Mouse (Mus musculus): ENCODE data around the gene Sept8.

The Sept8 gene

DNA sequence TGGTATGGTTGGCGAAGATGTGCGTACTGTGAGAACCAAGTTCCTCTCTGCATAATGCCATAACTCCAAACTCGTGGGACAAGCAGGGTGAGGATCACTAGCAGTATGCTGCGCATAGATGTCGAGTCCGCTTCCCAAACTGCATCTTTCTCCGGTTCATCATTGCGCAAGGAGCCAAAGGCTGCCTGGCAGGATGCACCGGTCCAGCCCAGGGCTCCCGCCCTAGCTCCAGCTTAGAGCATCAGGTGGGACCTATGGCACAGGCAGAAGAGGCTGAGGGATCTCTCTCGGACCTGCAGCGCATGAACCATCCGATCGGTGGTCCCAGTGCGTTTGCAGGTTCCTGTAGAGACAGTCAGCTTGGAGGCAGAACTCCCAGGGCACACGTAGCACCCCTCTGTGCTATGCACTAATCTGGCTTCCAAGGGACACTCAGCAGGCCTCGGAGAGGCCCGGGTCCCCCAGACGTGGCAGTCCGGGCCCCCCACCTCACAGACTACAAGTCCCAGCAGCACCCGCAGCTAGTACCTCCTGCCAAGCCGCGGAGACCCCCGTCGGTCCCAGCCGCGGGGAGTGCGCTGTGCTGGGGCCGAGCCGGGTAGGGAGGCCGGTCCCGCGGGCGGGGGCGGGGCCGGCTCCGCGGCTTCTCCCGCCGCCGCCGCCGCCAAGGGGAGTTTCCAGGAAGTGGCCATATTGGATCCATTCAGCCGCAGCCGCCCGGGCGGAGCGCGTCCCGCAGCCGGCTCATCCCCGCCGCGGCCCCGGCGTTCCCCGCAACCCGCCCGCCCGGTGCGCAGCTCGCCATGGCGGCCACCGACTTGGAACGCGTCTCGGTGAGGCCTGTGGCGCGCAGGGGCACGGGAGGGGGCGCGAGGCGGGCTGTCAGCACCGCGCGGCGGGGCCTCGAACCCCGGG is at the start of gene Sept8:
TSS of gene Sept8 (plus strand) at position 51 of the 915 bp plus-strand sequence.
- DNase-seq: peak; percentile 59 to 63

DNA sequence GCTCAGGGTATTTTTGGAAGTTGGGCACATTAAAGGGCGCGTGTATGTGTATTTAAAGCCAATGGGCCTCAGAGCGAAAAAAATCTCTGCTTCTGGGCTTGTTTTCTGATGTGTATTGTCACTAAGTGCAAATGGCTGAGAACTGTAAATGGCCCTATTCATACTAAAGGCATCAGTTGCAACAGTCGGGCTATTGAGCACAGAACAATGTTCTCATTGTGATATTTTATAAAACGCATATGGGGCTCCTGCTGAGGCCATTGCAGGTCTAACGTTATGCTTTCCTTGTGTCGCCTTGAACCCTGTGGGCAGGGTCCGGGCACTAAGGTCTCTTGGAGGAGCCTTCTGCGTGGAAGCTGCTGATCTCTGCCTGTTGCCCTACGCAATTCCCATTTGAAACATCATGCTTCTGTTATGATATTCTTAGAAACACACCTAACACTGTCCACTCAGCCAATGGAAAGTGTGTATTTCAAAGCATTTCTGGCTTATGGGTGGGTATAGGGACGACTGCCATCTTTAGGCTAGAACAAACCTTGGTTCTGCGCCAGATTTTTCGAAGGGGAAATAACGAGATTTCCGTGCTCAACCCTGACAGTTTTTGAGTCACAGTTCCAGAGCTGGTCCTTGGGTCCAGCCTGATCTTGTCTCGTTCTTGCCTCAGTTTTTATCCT is 49.6 kb upstream of the Sept8 start:
- DNase-seq: no peak

DNA sequence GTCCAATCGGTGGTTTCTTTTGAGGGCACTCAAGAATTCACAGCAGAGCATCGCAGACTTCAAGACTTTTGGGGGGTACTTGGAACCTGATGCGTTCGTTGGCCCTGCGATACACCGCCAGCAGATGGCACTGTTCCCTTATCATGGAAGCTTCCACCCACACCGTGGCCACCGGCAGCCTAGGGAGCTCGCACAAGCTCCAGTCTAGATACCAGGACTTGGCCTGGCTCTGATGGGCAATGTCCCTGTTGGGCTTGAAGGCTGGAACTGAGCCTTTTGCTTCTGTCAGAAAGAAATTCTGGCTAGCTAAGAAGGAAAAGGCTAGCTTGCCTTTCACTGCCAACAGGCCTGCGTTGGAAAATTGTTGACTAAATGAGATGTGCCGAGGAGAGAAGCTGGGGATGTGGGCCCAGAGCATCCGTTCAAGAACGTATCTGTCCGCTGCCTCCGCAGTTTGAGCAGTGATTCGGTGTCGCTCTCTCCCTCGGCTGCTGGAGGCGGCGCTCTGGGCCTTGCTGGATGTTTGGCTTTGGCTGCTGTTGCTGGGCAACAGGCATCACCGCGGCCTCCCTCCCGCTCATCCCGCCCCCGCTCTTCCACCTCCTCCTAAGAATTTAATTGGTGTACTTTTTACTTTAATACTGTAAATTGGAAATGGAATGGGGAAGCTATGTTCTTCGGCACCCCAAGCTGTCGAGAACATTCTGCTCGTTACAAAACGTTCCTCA is 48.9 kb upstream of the Sept8 start, which contains the start of gene Gm9837:
TSS of gene Gm9837 (minus strand) at position 512 of the 728 bp plus-strand sequence.
- peak; percentile 84 to 87 for DNase-seq

DNA sequence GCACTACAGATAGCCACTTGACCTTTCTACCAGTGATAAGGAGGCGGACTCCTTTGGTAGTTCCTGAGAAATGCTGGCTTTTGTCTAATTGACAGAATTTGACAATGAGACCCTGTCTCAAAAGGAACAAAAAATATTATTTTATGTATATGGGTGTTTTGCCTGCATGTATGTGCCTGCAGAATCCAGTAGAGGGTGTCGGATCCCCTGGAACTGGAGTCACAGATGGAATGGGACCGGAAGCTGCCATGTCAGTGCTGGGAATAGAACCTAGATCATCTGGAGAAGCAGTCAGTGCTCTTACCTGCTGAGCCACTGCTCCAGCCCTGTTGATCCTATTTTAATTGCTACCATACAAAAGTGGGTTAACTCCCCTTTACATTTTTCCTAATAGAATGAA is 46.3 kb upstream of the Sept8 start:
- no peak for DNase-seq

DNA sequence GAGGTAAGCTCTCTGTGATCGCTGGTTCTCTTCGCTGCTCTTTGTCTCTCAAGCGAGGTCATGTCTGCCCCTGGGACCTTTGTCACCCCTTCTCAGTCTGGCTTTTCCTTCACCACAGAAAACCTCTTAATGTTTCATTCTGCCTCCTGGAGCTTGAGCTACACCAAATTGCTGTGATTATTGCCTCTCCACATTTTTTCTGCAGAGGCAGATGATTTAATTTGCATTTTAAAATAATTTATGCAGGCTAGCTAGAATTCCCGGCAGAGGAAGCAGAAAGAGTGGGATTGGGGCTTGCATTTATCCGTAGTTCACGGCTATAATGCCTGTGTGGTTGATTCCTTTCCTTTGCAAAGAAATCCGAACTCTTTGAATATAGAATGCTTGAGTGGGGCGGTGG is 43.4 kb upstream of the Sept8 start:
- DNase-seq: no peak

DNA sequence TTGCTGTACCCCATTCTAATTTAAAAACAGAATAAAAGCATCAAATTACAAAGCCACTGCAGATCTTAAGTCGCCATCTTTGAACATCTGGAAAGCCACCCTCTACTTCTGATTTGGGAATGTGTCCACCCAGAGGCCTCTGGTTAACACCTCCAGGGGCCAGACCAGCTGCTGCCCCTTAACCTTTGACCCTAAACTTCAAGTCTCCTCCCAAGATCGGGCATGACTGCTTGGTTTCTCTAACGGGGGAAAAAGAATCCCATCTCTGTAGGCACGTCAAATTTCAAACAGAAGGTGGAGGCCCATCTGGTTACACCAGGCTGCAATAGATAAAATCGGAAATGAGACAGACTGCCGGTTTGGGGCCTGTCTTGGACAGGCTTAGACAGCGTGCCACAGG is 41.2 kb upstream of the Sept8 start:
- no peak for DNase-seq

DNA sequence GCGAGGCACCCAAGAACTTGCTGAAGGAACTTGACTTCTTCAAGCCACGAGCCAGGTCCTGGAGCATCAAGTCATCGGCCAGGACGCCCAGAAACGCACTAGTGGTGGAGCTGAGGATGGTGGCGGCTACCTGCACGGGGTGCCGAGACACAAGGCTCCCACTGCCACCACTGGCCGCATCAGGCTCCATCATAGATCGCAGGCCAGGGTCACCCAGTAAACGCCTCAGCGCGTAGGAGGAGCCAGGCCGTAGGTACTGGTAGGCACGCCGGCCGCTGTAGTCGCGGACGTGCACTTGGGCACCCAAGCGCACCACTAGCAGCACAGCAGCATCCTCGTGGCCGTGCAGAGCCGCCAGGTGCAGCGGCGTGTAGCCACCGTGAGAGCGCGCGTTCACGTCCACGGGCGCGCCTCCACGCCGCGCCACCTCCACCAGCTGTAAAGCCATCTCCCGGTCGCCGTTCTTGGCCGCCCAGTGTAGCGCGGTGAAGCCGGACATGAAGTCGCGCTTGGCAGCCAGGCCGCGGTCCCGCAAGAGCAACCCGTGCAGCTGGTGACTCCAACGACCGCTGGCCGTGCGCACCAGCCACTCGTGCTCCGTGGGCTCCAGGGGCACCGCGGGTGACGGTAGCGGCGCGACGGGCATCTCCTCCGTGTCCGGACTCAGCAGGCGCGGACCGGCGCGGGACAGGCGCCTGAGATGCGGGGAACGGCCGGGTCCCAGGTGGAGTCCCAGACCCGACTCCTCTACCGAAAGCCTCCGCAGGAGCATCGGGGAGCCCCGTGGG is 40.5 kb upstream of the Sept8 start:
- DNase-seq: no peak

DNA sequence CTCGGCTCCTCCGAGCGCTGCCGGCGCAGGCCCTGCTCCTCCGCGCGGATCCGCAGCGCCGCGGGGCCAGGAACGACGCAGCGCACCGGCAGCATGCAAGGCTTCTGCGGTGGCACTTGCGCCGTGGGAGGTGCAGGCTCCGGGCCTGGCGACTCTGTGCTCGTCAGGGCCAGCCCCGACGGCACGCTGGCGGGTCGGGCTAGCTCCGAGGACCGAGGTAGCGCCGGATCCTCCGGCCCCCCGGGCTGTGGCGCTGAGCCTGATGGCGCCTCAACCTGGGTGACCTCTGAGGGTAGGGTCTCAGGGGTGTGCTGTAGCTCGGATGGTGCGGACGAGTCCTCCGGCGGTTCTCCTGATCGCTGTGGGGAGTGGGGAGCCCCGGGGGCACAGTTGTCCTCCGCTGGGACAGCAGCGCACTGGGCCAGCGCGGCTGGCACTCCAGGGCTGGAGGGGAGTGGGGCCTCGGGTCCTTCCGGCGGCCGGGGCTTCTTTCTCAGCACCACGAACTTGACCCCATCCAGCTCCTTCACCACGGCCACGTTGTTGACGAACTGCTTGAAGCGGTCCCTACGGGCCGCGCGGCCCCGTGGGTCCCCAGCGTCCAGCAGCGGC is 39.8 kb upstream of the Sept8 start:
- no peak for DNase-seq

GRCm38 (mm10) chr11:53479783-53480301 is 39.2 kb upstream of the Sept8 start, which contains the start of the genes Gm9945 and Sowaha:
Gene Gm9945, plus strand, starts transcription at chr11:53480166.
Gene Sowaha, minus strand, starts transcription at chr11:53480274.
- DNase-seq: peak; percentile 54 to 69

DNA sequence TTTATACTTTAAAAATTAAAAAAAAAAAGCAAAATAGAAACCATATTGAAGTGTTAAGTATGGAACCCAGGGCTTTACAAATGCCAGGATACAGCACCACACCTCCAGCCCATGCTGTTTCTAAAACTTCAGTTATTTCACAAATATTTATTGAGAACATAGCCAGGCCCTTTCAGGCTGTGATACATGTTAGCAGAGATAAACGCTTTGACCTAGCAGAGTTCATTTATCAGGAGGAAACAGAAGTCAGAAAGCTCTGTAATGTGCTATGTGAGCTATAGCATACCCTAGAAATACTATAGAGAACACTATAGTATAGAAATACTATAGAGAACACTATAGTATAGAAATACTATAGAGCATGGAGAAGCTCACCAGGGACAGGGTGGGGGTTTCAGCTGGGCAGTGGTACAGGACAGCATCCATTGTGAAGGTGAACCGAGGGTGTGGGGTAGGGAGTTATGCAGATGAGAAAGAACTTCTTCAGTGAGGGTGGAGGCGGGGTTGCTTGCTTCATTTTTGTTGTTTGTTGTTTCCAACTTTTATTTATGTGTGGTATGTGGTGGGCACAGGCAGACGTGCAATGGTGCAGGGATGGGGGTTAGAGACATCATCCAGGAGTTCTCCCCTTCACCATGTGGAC is 37.8 kb upstream of the Sept8 start:
- no peak for DNase-seq

DNA sequence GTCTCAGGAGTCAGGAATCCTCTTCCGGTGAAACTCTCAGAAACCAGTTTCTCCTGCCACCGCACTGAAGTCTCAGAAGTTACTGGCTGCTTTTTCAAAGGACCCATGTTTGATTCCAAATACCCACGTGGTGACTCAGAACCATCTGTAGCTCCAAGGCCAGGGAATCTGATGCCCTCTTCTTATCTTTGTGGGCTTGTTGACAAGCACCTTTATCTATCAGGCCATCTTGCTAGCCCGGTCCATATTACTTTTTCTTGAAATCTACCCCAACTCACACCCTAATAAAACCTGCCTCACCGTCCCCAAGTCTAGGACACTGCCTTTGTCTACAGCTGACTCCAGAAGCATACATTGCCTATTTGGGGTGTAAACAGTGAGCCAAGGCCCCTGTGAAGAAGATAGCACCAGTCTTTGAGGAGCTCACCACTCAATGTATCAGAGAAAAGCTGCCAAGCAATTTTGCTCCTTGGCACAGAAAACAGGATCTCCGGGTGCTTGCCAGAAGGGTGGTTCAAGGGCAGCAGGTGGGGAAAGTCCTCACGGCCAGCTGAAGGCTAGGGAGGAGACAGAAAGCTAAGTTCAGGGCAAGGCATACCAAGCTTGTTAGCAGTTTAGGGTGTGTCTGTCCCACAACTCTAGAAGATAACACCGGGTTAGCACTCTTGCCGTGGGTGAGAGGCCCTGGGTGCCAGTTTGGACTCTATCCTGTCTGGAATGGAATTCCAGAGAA is 35.7 kb upstream of the Sept8 start:
- peak in 1 of 2 experiments; percentile 33 for DNase-seq

GRCm38 (mm10) chr11:53485719-53486118 is 33.3 kb upstream of the Sept8 start:
- no peak for DNase-seq

GRCm38 (mm10) chr11:53486351-53486750 is 32.7 kb upstream of the Sept8 start:
- DNase-seq: no peak

DNA sequence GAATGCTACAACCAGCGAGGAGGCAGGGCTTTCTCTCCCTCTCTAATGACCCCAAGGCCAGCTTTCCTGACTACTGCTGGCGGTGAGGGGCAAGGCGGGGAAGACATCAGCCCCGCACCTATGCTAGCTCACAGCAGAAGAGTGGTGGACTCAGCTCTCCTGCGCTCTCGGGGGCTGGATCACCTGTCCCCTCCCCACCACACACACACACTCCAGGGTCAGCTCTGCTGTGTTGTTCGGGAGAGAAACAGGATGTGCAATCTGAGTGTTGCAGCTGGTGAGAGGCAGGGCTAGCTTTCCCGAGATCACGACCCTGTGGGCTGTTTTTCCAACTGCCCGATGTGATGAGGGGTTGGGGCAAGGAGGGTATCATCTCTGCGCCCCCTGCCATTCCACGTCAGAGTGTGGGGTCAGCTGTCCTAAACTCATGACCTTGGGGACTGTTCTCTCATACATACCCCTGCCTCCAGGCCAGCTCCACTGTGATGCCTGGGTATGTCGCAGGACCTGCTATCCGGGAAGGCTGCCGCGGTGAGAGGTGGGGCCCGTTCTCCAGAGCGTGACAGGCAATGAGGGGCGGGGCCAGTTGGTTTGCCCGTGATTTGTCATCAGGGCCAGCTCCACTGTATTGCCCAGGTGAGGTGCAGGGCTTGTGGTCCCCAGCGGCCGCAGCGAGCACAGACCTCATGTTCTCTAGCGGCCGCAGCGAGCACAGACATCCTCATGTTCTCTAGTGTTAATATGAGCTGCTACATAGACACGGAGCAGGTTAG is 32.0 kb upstream of the Sept8 start:
- DNase-seq: peak; percentile 50 to 64

GRCm38 (mm10) chr11:53489007-53489406 is 30.1 kb upstream of the Sept8 start:
- no peak for DNase-seq

GRCm38 (mm10) chr11:53489421-53489820 is 29.6 kb upstream of the Sept8 start:
- no peak for DNase-seq

- DNase-seq: no peak
Observed at GRCm38 (mm10) chr11:53491954-53492401, 27.1 kb upstream of the Sept8 start.

DNA sequence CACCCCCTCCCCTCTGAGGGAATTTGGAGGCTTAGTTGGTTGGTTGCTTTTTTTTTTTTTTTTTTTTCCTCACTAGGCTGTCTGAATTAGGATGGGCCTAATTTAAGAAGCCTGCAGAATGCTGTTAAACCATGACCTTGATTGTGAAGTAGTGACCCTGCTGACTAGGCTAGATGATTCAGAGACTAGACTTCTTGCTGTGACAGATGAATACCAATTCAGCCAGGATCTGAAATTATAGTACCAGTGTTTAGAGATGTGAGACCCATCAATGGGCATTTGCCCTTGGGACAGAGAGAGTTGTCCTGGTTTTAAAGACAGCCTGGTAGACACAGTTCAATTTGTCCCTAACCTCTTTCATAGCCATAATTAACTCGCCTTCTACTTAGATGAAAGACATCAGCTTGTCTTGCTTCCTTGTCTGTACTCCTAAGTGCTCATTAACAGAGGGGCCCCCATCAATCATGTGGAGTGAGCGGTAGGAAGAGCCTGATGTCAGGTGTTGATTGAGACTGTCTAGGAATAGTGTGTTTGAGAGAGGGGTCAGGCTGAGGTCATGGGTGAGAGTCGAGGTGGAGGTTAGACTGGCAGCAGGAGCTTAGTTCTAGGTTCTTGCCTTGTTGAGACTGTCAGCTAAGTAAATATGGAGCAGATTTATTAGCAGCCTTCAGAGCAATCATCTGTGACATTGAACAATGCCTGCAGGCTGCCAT is 25.7 kb upstream of the Sept8 start:
- DNase-seq: no peak

GRCm38 (mm10) chr11:53495417-53495816 is 23.6 kb upstream of the Sept8 start:
- no peak for DNase-seq
